Mouse (Mus musculus): ENCODE data around the gene Phlpp2.

The Phlpp2 gene

GRCm38 (mm10) chr8:109963421-109963820, 95.1 kb downstream of the Phlpp2 start:
- DNase-seq (ENCODE audit: low spot score) = no peak

GRCm38 (mm10) chr8:109964106-109964505, 95.8 kb downstream of the Phlpp2 start:
- no peak for DNase-seq (ENCODE audit: low spot score)

- no peak for DNase-seq (ENCODE audit: low spot score)
Observed at GRCm38 (mm10) chr8:109968837-109969236, 100.5 kb downstream of the Phlpp2 start.

- peak; percentile 72 for DNase-seq (ENCODE audit: low spot score)
Observed at GRCm38 (mm10) chr8:109970323-109970722, 102.0 kb downstream of the Phlpp2 start.

GRCm38 (mm10) chr8:109972901-109973300, 104.6 kb downstream of the Phlpp2 start:
- no peak for DNase-seq (ENCODE audit: low spot score)

GRCm38 (mm10) chr8:109979339-109979738, 111.0 kb downstream of the Phlpp2 start:
- DNase-seq (ENCODE audit: low spot score) = no peak

- no peak for DNase-seq (ENCODE audit: low spot score)
Observed at GRCm38 (mm10) chr8:109982386-109983105, 114.2 kb downstream of the Phlpp2 start.

- DNase-seq (ENCODE audit: low spot score) = no peak
Observed at GRCm38 (mm10) chr8:109983944-109984343, 115.6 kb downstream of the Phlpp2 start.

- no peak for DNase-seq (ENCODE audit: low spot score)
Observed at GRCm38 (mm10) chr8:109986384-109986783, 118.0 kb downstream of the Phlpp2 start.

GRCm38 (mm10) chr8:109987776-109988175, 119.4 kb downstream of the Phlpp2 start:
- no peak for DNase-seq (ENCODE audit: low spot score)

GRCm38 (mm10) chr8:109989151-109989550, 120.8 kb downstream of the Phlpp2 start:
- no peak for DNase-seq (ENCODE audit: low spot score)

- DNase-seq (ENCODE audit: low spot score) = no peak
Observed at GRCm38 (mm10) chr8:109990224-109990623, 121.9 kb downstream of the Phlpp2 start, which contains the start of gene Tat. Gene Tat (plus strand): TSS chr8:109990437.

GRCm38 (mm10) chr8:109992166-109992565, 123.8 kb downstream of the Phlpp2 start:
- no peak for DNase-seq (ENCODE audit: low spot score)

- no peak for DNase-seq (ENCODE audit: low spot score)
Observed at GRCm38 (mm10) chr8:109992951-109993350, 124.6 kb downstream of the Phlpp2 start.
